Mouse (Mus musculus): ENCODE data around the gene Cdk4.

Cdk4 gene

GRCm38 (mm10) chr10:127103631-127104030 lies 40.3 kb downstream of the Cdk4 start:
- DNase-seq: no peak

- no peak for DNase-seq
These were observed 44.4 kb downstream of the Cdk4 start for GRCm38 (mm10) chr10:127107563-127108261.

- no peak for DNase-seq
These were observed 44.9 kb downstream of the Cdk4 start for GRCm38 (mm10) chr10:127108262-127108583.

- DNase-seq: no peak
These were observed 47.9 kb downstream of the Cdk4 start for GRCm38 (mm10) chr10:127111001-127111887.

- no peak for DNase-seq
These were observed 51.1 kb downstream of the Cdk4 start for GRCm38 (mm10) chr10:127114408-127114807.

- no peak for DNase-seq
These were observed 51.7 kb downstream of the Cdk4 start for GRCm38 (mm10) chr10:127115068-127115467.
